Mouse (Mus musculus) spleen, adult 18-20 months (tissue): ENCODE measurements around the gene Get4.
A peak's percentile ranks its signal among the peaks of the same experiment; 100 is the strongest.

Source experiments
- DNase-seq, 2 experiments: peaks; one replicate each; pipeline ENCODE4 v3.0.0; 2022; ENCODE audit warnings: mixed read lengths in 2 of 2

Gene Get4

GRCm38 (mm10) chr5:139252081-139252909 is at the start of gene Get4:
Get4 (plus strand) TSS chr5:139252324.
- peak; percentile 99 for DNase-seq

GRCm38 (mm10) chr5:139203312-139203711 is 48.8 kb upstream of the Get4 start:
- DNase-seq = no peak

GRCm38 (mm10) chr5:139206081-139206480 is 46.0 kb upstream of the Get4 start:
- no peak for DNase-seq

GRCm38 (mm10) chr5:139206525-139206924 is 45.6 kb upstream of the Get4 start:
- DNase-seq = peak in 1 of 2 experiments; percentile 21

GRCm38 (mm10) chr5:139208183-139208582 is 43.9 kb upstream of the Get4 start:
- no peak for DNase-seq

GRCm38 (mm10) chr5:139208871-139209684 is 43.0 kb upstream of the Get4 start:
- no peak for DNase-seq

- no peak for DNase-seq
Observed at GRCm38 (mm10) chr5:139209685-139210026, 42.5 kb upstream of the Get4 start.

- no peak for DNase-seq
Observed at GRCm38 (mm10) chr5:139211737-139212385, 40.3 kb upstream of the Get4 start.

GRCm38 (mm10) chr5:139214298-139214697 is 37.8 kb upstream of the Get4 start:
- no peak for DNase-seq

GRCm38 (mm10) chr5:139215184-139215583 is 36.9 kb upstream of the Get4 start:
- no peak for DNase-seq

GRCm38 (mm10) chr5:139216121-139216520 is 36.0 kb upstream of the Get4 start:
- DNase-seq = no peak

GRCm38 (mm10) chr5:139216774-139217173 is 35.4 kb upstream of the Get4 start:
- no peak for DNase-seq

- DNase-seq = no peak
Observed at GRCm38 (mm10) chr5:139220006-139220515, 32.1 kb upstream of the Get4 start.

- DNase-seq = no peak
Observed at GRCm38 (mm10) chr5:139220610-139221009, 31.5 kb upstream of the Get4 start.

- no peak for DNase-seq
Observed at GRCm38 (mm10) chr5:139223331-139223730, 28.8 kb upstream of the Get4 start.

GRCm38 (mm10) chr5:139227236-139227635 is 24.9 kb upstream of the Get4 start:
- DNase-seq = no peak

GRCm38 (mm10) chr5:139227645-139228044 is 24.5 kb upstream of the Get4 start:
- DNase-seq = no peak

- DNase-seq = no peak
Observed at GRCm38 (mm10) chr5:139228318-139228717, 23.8 kb upstream of the Get4 start.

GRCm38 (mm10) chr5:139229716-139230115 is 22.4 kb upstream of the Get4 start:
- no peak for DNase-seq

GRCm38 (mm10) chr5:139232083-139232482 is 20.0 kb upstream of the Get4 start:
- no peak for DNase-seq

GRCm38 (mm10) chr5:139234423-139234822 is 17.7 kb upstream of the Get4 start:
- DNase-seq = no peak

- no peak for DNase-seq
Observed at GRCm38 (mm10) chr5:139237436-139237835, 14.7 kb upstream of the Get4 start.
